Mouse (Mus musculus) limb, embryonic 14.5 days (tissue): ENCODE measurements around the gene Isg15. TPM values are rescaled to one million over a fixed set of nuclear protein-coding genes. Genes with fewer than 3 reads are reported as not detected.
A peak's percentile ranks its signal among the peaks of the same experiment; 100 is the strongest.

ENCODE experiments used
- ATAC-seq: fragments of 200-750 bp; cut with Nextera tagmentation; 2 replicates; pipeline ENCODE4 v1.8.0; 2017; ENCODE audit warnings: low read depth, moderate number of reproducible peaks, moderate TSS enrichment; ENCODE audit not compliant: low FRiP score
- DNase-seq: peaks from one replicate; pipeline ENCODE4 v3.0.0-alpha.2; 2015; ENCODE audit warnings: low spot score
- H3K27ac ChIP-seq: fragments of 300-500 bp; sonication (generic); replicated peaks from 2 replicates; pipeline ENCODE4 v1.5.1; 2014; ENCODE audit warnings: low read depth, mild to moderate bottlenecking, low read length, moderate library complexity, mixed read lengths
- H3K27me3 ChIP-seq: fragments of 300-500 bp; sonication (generic); 2 replicates; pipeline ENCODE4 v1.6.1; 2014; ENCODE audit warnings: low read length, mixed read lengths; ENCODE audit not compliant: control insufficient read depth, insufficient read depth
- H3K36me3 ChIP-seq: fragments of 300-500 bp; sonication (generic); 2 replicates; pipeline ENCODE4 v1.6.1; 2014; ENCODE audit warnings: mild to moderate bottlenecking, low read length, moderate library complexity, mixed read lengths; ENCODE audit not compliant: control insufficient read depth, insufficient read depth
- H3K4me1 ChIP-seq: fragments of 300-500 bp; sonication (generic); 2 replicates; pipeline ENCODE4 v1.6.1; 2014; ENCODE audit warnings: antibody characterized with exemption, low read length, mixed read lengths; ENCODE audit not compliant: control insufficient read depth, insufficient read depth
- H3K4me2 ChIP-seq: fragments of 300-500 bp; sonication (generic); replicated peaks from 2 replicates; pipeline ENCODE4 v1.6.1; 2014; ENCODE audit warnings: low read depth, mild to moderate bottlenecking, low read length, moderate library complexity; ENCODE audit not compliant: severe bottlenecking
- H3K4me3 ChIP-seq: fragments of 300-500 bp; sonication (generic); replicated peaks from 2 replicates; pipeline ENCODE4 v1.5.1; 2014; ENCODE audit warnings: low read length
- H3K9ac ChIP-seq: fragments of 300-500 bp; sonication (generic); 2 replicates; pipeline ENCODE4 v1.6.1; 2014; ENCODE audit warnings: mild to moderate bottlenecking, low read depth, low read length, moderate library complexity; ENCODE audit not compliant: severe bottlenecking
- H3K9me3 ChIP-seq: fragments of 300-500 bp; sonication (generic); 2 replicates; pipeline ENCODE4 v1.6.1; 2016; ENCODE audit warnings: low read length; ENCODE audit not compliant: control insufficient read depth
- POLR2A ChIP-seq: fragments of 200-500 bp; IDR thresholded peaks from 2 replicates; pipeline ENCODE4 v1.8.0; 2012; ENCODE audit warnings: inconsistent platforms, mild to moderate bottlenecking, moderate library complexity, borderline replicate concordance; ENCODE audit not compliant: insufficient read depth, insufficient read length; ENCODE audit errors: extremely low read depth
- WGBS: fragments of 180-500 bp; shearing (Covaris S2); extraction: QIAGEN DNeasy Blood & Tissue Kit; methylation state at CpG from one replicate; pipeline ENCODE4 v1.1.7; 2014; 5-methylcytosine and 5-hydroxymethylcytosine counted together
- polyA plus RNA-seq, 2 experiments: library from polyadenylated mRNA; depleted of rRNA in 1 of 2; stranded (reverse) in 1 of 2; unstranded in 1 of 2; fragments of >200 nt; fragmentation: Nextera tagmentation in 1 of 2; extraction: Ambion mirVana in 1 of 2; gene quantifications; 2 replicates each; pipeline versions ENCODE4 v1.2.1 to v1.2.3; 2012 to 2014

The Isg15 gene
- polyA plus RNA-seq, 2 experiments: 0.26 to 1.4 TPM

GRCm38 (mm10) chr4:156203001-156203412 is 2.4 kb upstream of the Isg15 start, which contains the start of gene AW011738:
Gene AW011738, plus strand, starts transcription at chr4:156203304.
- H3K27me3 ChIP-seq: peaks cover 22% of the 10 kb centered on the region
- no peaks in the 10 kb centered on the region for H3K36me3 ChIP-seq
- H3K4me2 ChIP-seq: peak within 1 kb of the TSS; percentile 98
- ATAC-seq (peak; percentile 81), DNase-seq (peak; percentile 60)
- WGBS: under 1% methylated on average over 32 of the region's 39 CpGs
- peak within 1 kb of the TSS; percentile 52 for H3K4me3 ChIP-seq
- no peaks in the 10 kb centered on the region for H3K9me3 ChIP-seq
- H3K9ac ChIP-seq: peak within 1 kb of the TSS; percentile 55
- H3K27ac ChIP-seq: no peak within 1 kb of the TSS
- TF ChIP-seq POLR2A: no peak
- no peaks in the 10 kb centered on the region; the same call in none of the 2 replicates for H3K4me1 ChIP-seq

GRCm38 (mm10) chr4:156202462-156202893 is 1.9 kb upstream of the Isg15 start:
- peak overlapping the region; percentile 52 for H3K4me3 ChIP-seq
- H3K4me2 ChIP-seq: peak overlapping the region; percentile 98
- no peaks in the 10 kb centered on the region; the same call in none of the 2 replicates for H3K4me1 ChIP-seq
- WGBS: 39% methylated on average over 12 of the region's 12 CpGs
- H3K27me3 ChIP-seq: peaks cover 22% of the 10 kb centered on the region
- H3K27ac ChIP-seq: no peak overlapping the region
- DNase-seq: no peak
- peak overlapping the region; percentile 55; the same call in 1 of the 2 replicates for H3K9ac ChIP-seq
- H3K9me3 ChIP-seq: no peaks in the 10 kb centered on the region
- no peak for TF ChIP-seq POLR2A
- no peaks in the 10 kb centered on the region for H3K36me3 ChIP-seq
- no peak for ATAC-seq

GRCm38 (mm10) chr4:156197829-156198205 is 2.8 kb downstream of the Isg15 start:
- Histone ChIP-seq H3K4me2 (peak overlapping the region; percentile 63), H3K27ac (peak overlapping the region; percentile 81), H3K9me3 (no peaks in the 10 kb centered on the region), H3K9ac (peak overlapping the region; percentile 60), H3K36me3 (peaks cover 22% of the 10 kb centered on the region), H3K4me1 (peaks cover 23% of the 10 kb centered on the region), H3K4me3 (peak overlapping the region; percentile 95), H3K27me3 (peaks cover 6% of the 10 kb centered on the region)
- peak; percentile 78 for DNase-seq
- 0 out of 2 replicates have a peak, but pooled peaks have one; percentile 57 for TF ChIP-seq POLR2A
- ATAC-seq: peak; percentile 87
- 1% methylated on average over 20 of the region's 26 CpGs for WGBS

GRCm38 (mm10) chr4:156197131-156197828 is 3.3 kb downstream of the Isg15 start, which contains the start of gene Agrn:
Gene Agrn, minus strand, starts transcription at chr4:156197488.
- peak within 1 kb of the TSS; percentile 95 for H3K4me3 ChIP-seq
- H3K4me2 ChIP-seq: peak within 1 kb of the TSS; percentile 84
- H3K27me3 ChIP-seq: peaks cover under 1% of the 10 kb centered on the region; the same call in 1 of the 2 replicates
- H3K27ac ChIP-seq: peak within 1 kb of the TSS; percentile 81
- H3K4me1 ChIP-seq: peaks cover 25% of the 10 kb centered on the region
- 0 out of 2 replicates have a peak, but pooled peaks have one; percentile 15 for TF ChIP-seq POLR2A
- H3K9ac ChIP-seq: peak within 1 kb of the TSS; percentile 74
- ATAC-seq (peak; percentile 85), DNase-seq (no peak)
- WGBS: 3% methylated on average over 16 of the region's 88 CpGs
- no peaks in the 10 kb centered on the region for H3K9me3 ChIP-seq
- H3K36me3 ChIP-seq: peaks cover 25% of the 10 kb centered on the region

GRCm38 (mm10) chr4:156195927-156196870 is 4.4 kb downstream of the Isg15 start:
- WGBS: 3% methylated on average over 35 of the region's 35 CpGs
- no peak for ATAC-seq
- H3K9ac ChIP-seq: peak overlapping the region; percentile 74
- no peaks in the 10 kb centered on the region; the same call in 1 of the 2 replicates for H3K27me3 ChIP-seq
- peak; percentile 64 for DNase-seq
- peak overlapping the region; percentile 84 for H3K4me2 ChIP-seq
- peaks cover 25% of the 10 kb centered on the region for H3K4me1 ChIP-seq
- H3K36me3 ChIP-seq: peaks cover 35% of the 10 kb centered on the region
- H3K4me3 ChIP-seq: peak overlapping the region; percentile 95
- no peak for TF ChIP-seq POLR2A
- peak overlapping the region; percentile 63; the same call in 1 of the 2 replicates for H3K27ac ChIP-seq
- H3K9me3 ChIP-seq: no peaks in the 10 kb centered on the region
